Mouse (Mus musculus) G1E (cell line): Measurements from ENCODE around the gene Adora1.

ENCODE experiments used
- CTCF ChIP-seq: IDR thresholded peaks from 2 replicates; pipeline ENCODE4 v1.5.1; 2012; ENCODE audit warnings: low read depth, low read length, inconsistent platforms, mixed read lengths
- GATA1 ChIP-seq: IDR thresholded peaks from 2 replicates; pipeline ENCODE4 v1.6.1; 2012; ENCODE audit warnings: borderline replicate concordance, low read length, inconsistent platforms, mixed read lengths
- GATA2 ChIP-seq: IDR thresholded peaks from 2 replicates; pipeline ENCODE4 v1.6.1; 2012; ENCODE audit warnings: low read depth, low read length, inconsistent platforms, borderline replicate concordance
- POLR2AphosphoS5 ChIP-seq: IDR thresholded peaks from 2 replicates; pipeline ENCODE4 v1.6.1; 2012; ENCODE audit warnings: low read depth, low read length, inconsistent platforms; ENCODE audit not compliant: insufficient replicate concordance
- TAL1 ChIP-seq: conservative IDR thresholded peaks from 2 replicates; pipeline ENCODE4 v1.6.1; 2012; ENCODE audit warnings: low read depth, low read length, inconsistent platforms, mixed read lengths

DNA sequence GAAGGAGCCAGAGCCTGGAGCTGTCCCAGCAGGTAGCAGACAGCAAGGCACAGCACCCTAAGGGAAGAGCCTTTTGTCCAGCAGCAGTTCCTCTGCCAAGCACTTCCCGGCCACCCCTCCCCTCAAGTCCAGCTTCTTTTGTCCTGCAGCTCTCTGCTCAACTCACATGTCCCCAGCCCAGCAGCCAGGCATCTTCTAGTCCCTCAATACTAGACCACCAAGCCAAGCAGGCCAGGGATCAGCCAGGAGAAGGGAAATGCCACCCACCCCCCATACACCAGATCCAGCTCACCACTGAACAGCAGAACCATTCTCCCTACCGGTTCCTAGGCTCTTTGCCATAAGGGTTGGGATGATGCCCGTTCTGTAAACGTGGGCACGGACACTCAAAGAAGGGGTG is 15.6 kb downstream of the Adora1 start:
- no peak for TF ChIP-seq CTCF
- TF ChIP-seq GATA1: no peak
- no peak for TF ChIP-seq POLR2AphosphoS5
- TF ChIP-seq TAL1: no peak
- TF ChIP-seq GATA2: no peak
